Mouse (Mus musculus): ENCODE measurements around the gene Mtus2.

GRCm38 (mm10) chr5:147958552-147958951 is 1.4 kb downstream of the Mtus2 start:
- no peak for TF ChIP-seq CTCF (conservative IDR thresholded peaks at IDR 0.05; ENCODE audit: insufficient read depth, insufficient read length, low read depth, low read length)
- TF ChIP-seq POLR2A (IDR thresholded peaks at IDR 0.05; ENCODE audit: low read depth, low read length): no peak
